Mouse (Mus musculus): ENCODE data around the gene Stmnd1. TPM values are rescaled to one million over a fixed set of nuclear protein-coding genes. Genes with fewer than 3 reads are reported as not detected.
"Not testable (repeated sequence)": the region's sequence is repeated elsewhere in the genome, so short reads cannot be mapped to it uniquely, and the experiment has no call there.

The Stmnd1 gene
- polyA plus RNA-seq (2012; rRNA removed) (0.29 and 0.74 TPM in 2 replicates), polyA plus RNA-seq (2014; fragmentation: Nextera tagmentation; extraction: Ambion mirVana) (1.1 and 1.3 TPM in 2 replicates)

- WGBS, result 13% methylated on average over 8 of the region's 8 CpGs
- H3K9ac ChIP-seq (ENCODE audit: low read depth, low read length, severe bottlenecking), result peak within 1 kb of the TSS; percentile 21; the same call in 1 of the 2 replicates
- H3K4me1 ChIP-seq (ENCODE audit: control insufficient read depth, insufficient read depth, low read length), result peaks cover 26% of the 10 kb centered on the region
- H3K27me3 ChIP-seq (ENCODE audit: control insufficient read depth, insufficient read depth, low read length), result no peaks in the 10 kb centered on the region
- peak within 1 kb of the TSS; percentile 39 for H3K4me2 ChIP-seq (replicated peaks; ENCODE audit: low read depth, low read length, severe bottlenecking)
- peak within 1 kb of the TSS; percentile 73 for H3K27ac ChIP-seq (replicated peaks; ENCODE audit: low read depth, low read length)
- ATAC-seq (ENCODE audit: low FRiP score, low read depth) (peak; percentile 76), DNase-seq (ENCODE audit: low spot score) (peak; percentile 21)
- H3K9me3 ChIP-seq (ENCODE audit: control insufficient read depth, low read length), result no peaks in the 10 kb centered on the region
- TF ChIP-seq POLR2A (IDR thresholded peaks at IDR 0.05; ENCODE audit: borderline replicate concordance, extremely low read depth, insufficient read depth, insufficient read length), result no peak
- 0 out of 2 replicates have a peak within 1 kb of the TSS, but pooled peaks have one; percentile 14 for H3K4me3 ChIP-seq (replicated peaks; ENCODE audit: low read length)
- no peaks in the 10 kb centered on the region for H3K36me3 ChIP-seq (ENCODE audit: control insufficient read depth, insufficient read depth, low read length)
Measured at GRCm38 (mm10) chr13:46273453-46274110, at the start of gene Stmnd1. Gene Stmnd1 (plus strand): TSS chr13:46273721.

- H3K9me3 ChIP-seq (ENCODE audit: control insufficient read depth, low read length), result no peaks in the 10 kb centered on the region
- no peak overlapping the region for H3K4me3 ChIP-seq (replicated peaks; ENCODE audit: low read length)
- no peaks in the 10 kb centered on the region for H3K4me1 ChIP-seq (ENCODE audit: control insufficient read depth, insufficient read depth, low read length)
- DNase-seq (ENCODE audit: low spot score) (no peak), ATAC-seq (ENCODE audit: low FRiP score, low read depth) (no peak)
- WGBS, result 35% methylated on average over 2 of the region's 2 CpGs
- H3K27me3 ChIP-seq (ENCODE audit: control insufficient read depth, insufficient read depth, low read length), result no peaks in the 10 kb centered on the region
- TF ChIP-seq POLR2A (IDR thresholded peaks at IDR 0.05; ENCODE audit: borderline replicate concordance, extremely low read depth, insufficient read depth, insufficient read length), result no peak
- no peak overlapping the region for H3K27ac ChIP-seq (replicated peaks; ENCODE audit: low read depth, low read length)
- no peaks in the 10 kb centered on the region for H3K36me3 ChIP-seq (ENCODE audit: control insufficient read depth, insufficient read depth, low read length)
- no peak overlapping the region for H3K4me2 ChIP-seq (replicated peaks; ENCODE audit: low read depth, low read length, severe bottlenecking)
- H3K9ac ChIP-seq (ENCODE audit: low read depth, low read length, severe bottlenecking), result no peak overlapping the region
Measured at GRCm38 (mm10) chr13:46226956-46227355, 46.6 kb upstream of the Stmnd1 start.

DNA sequence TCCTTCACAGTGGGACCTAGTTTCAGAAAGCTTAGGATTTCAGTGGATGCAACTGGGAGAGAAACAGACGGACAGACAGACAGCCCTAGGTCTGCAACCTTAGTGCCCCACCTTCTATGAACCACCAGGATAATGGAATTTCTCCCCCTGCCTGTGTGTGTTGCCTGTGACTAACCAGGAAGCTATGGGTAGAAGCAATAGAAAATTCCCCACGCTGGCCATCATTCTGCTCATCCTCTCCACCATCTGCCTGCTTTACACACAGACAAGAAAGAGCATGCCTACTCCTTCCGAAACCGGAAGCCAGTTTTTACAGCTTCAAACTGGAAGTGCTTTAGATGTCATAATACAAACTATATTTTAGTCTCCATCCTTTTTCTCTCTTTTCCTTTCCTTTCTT is 46.0 kb upstream of the Stmnd1 start:
- DNase-seq (ENCODE audit: low spot score) (no peak), ATAC-seq (ENCODE audit: low FRiP score, low read depth) (no peak)
- Histone ChIP-seq H3K36me3 (ENCODE audit: control insufficient read depth, insufficient read depth, low read length) (no peaks in the 10 kb centered on the region), H3K4me1 (ENCODE audit: control insufficient read depth, insufficient read depth, low read length) (no peaks in the 10 kb centered on the region), H3K4me3 (replicated peaks; ENCODE audit: low read length) (no peak overlapping the region), H3K27ac (replicated peaks; ENCODE audit: low read depth, low read length) (no peak overlapping the region), H3K9ac (ENCODE audit: low read depth, low read length, severe bottlenecking) (no peak overlapping the region), H3K4me2 (replicated peaks; ENCODE audit: low read depth, low read length, severe bottlenecking) (no peak overlapping the region), H3K27me3 (ENCODE audit: control insufficient read depth, insufficient read depth, low read length) (no peaks in the 10 kb centered on the region), H3K9me3 (ENCODE audit: control insufficient read depth, low read length) (no peaks in the 10 kb centered on the region)
- 78% methylated on average over 4 of the region's 4 CpGs for WGBS
- TF ChIP-seq POLR2A (IDR thresholded peaks at IDR 0.05; ENCODE audit: borderline replicate concordance, extremely low read depth, insufficient read depth, insufficient read length), result no peak

- H3K4me3 ChIP-seq (replicated peaks; ENCODE audit: low read length), result not testable (repeated sequence)
- 75% methylated on average over 1 of the region's 1 CpGs for WGBS
Measured at GRCm38 (mm10) chr13:46228750-46229149, 44.8 kb upstream of the Stmnd1 start.

GRCm38 (mm10) chr13:46231514-46232085 is 41.9 kb upstream of the Stmnd1 start:
- TF ChIP-seq POLR2A (IDR thresholded peaks at IDR 0.05; ENCODE audit: borderline replicate concordance, extremely low read depth, insufficient read depth, insufficient read length), result no peak
- Histone ChIP-seq H3K27me3 (ENCODE audit: control insufficient read depth, insufficient read depth, low read length) (no peaks in the 10 kb centered on the region), H3K4me3 (replicated peaks; ENCODE audit: low read length) (no peak overlapping the region), H3K9ac (ENCODE audit: low read depth, low read length, severe bottlenecking) (no peak overlapping the region), H3K4me2 (replicated peaks; ENCODE audit: low read depth, low read length, severe bottlenecking) (no peak overlapping the region), H3K9me3 (ENCODE audit: control insufficient read depth, low read length) (no peaks in the 10 kb centered on the region), H3K27ac (replicated peaks; ENCODE audit: low read depth, low read length) (no peak overlapping the region), H3K36me3 (ENCODE audit: control insufficient read depth, insufficient read depth, low read length) (no peaks in the 10 kb centered on the region), H3K4me1 (ENCODE audit: control insufficient read depth, insufficient read depth, low read length) (no peaks in the 10 kb centered on the region)
- ATAC-seq (ENCODE audit: low FRiP score, low read depth), result no peak
- 76% methylated on average over 5 of the region's 5 CpGs for WGBS
- peak; percentile 40 for DNase-seq (ENCODE audit: low spot score)

More at GRCm38 (mm10) chr13:46228750-46229149, 44.8 kb upstream of the Stmnd1 start:
- H3K4me1 ChIP-seq (ENCODE audit: control insufficient read depth, insufficient read depth, low read length); ATAC-seq (ENCODE audit: low FRiP score, low read depth); H3K9ac ChIP-seq (ENCODE audit: low read depth, low read length, severe bottlenecking); H3K27ac ChIP-seq (replicated peaks; ENCODE audit: low read depth, low read length); H3K4me2 ChIP-seq (replicated peaks; ENCODE audit: low read depth, low read length, severe bottlenecking); H3K36me3 ChIP-seq (ENCODE audit: control insufficient read depth, insufficient read depth, low read length); H3K27me3 ChIP-seq (ENCODE audit: control insufficient read depth, insufficient read depth, low read length); H3K9me3 ChIP-seq (ENCODE audit: control insufficient read depth, low read length); DNase-seq (ENCODE audit: low spot score): not testable (repeated sequence)
